Mouse (Mus musculus): ENCODE results near the gene Ccdc189.

Gene Ccdc189

GRCm38 (mm10) chr7:127589637-127590036 is 1.2 kb upstream of the Ccdc189 start:
- no peak for DNase-seq

- DNase-seq: no peak
Observed at GRCm38 (mm10) chr7:127588901-127589300, 506 bp upstream of the Ccdc189 start.

- DNase-seq: no peak
Observed at GRCm38 (mm10) chr7:127587196-127587595, 1.2 kb downstream of the Ccdc189 start.

- DNase-seq: no peak
Observed at GRCm38 (mm10) chr7:127586149-127586548, 2.2 kb downstream of the Ccdc189 start.

GRCm38 (mm10) chr7:127585031-127585430 is 3.4 kb downstream of the Ccdc189 start:
- DNase-seq: no peak

- DNase-seq: no peak
Observed at GRCm38 (mm10) chr7:127583260-127583659, 5.1 kb downstream of the Ccdc189 start.

- DNase-seq: no peak
Observed at GRCm38 (mm10) chr7:127574115-127574514, 14.3 kb downstream of the Ccdc189 start.

GRCm38 (mm10) chr7:127573503-127574008 is 14.8 kb downstream of the Ccdc189 start:
- peak; percentile 24 for DNase-seq

GRCm38 (mm10) chr7:127572895-127573471 is 15.4 kb downstream of the Ccdc189 start, which contains the start of gene Phkg2:
Phkg2 (plus strand) TSS chr7:127573340.
- peak; percentile 96 for DNase-seq

- DNase-seq: peak; percentile 70
Observed at GRCm38 (mm10) chr7:127564381-127565150, 23.8 kb downstream of the Ccdc189 start.

- peak; percentile 28 for DNase-seq
Observed at GRCm38 (mm10) chr7:127561340-127561858, 27.0 kb downstream of the Ccdc189 start, which contains the start of gene Tmem265. Tmem265 (plus strand) TSS chr7:127561390.

GRCm38 (mm10) chr7:127560580-127560979 is 27.8 kb downstream of the Ccdc189 start:
- DNase-seq: no peak

GRCm38 (mm10) chr7:127551558-127551957 is 36.8 kb downstream of the Ccdc189 start:
- no peak for DNase-seq

- DNase-seq: no peak
Observed at GRCm38 (mm10) chr7:127549116-127549835, 39.1 kb downstream of the Ccdc189 start.

GRCm38 (mm10) chr7:127541671-127542070 is 46.7 kb downstream of the Ccdc189 start:
- no peak for DNase-seq

All from kidney, postnatal 14 days (tissue).